Mouse (Mus musculus): ENCODE measurements around the gene Syk.

Gene Syk

GRCm38 (mm10) chr13:52582878-52583661 is at the start of gene Syk:
TSS of gene Syk (plus strand) at chr13:52583173.
- 2% methylated on average over 70 of the region's 70 CpGs for WGBS

GRCm38 (mm10) chr13:52533644-52534043 is 49.3 kb upstream of the Syk start:
- 77% methylated on average over 5 of the region's 5 CpGs for WGBS

- 1% methylated on average over 4 of the region's 4 CpGs for WGBS
Measured at GRCm38 (mm10) chr13:52535542-52535941, 47.4 kb upstream of the Syk start.

- WGBS = 94% methylated on average over 26 of the region's 26 CpGs
Measured at GRCm38 (mm10) chr13:52537754-52538587, 45.0 kb upstream of the Syk start.

- WGBS = 90% methylated on average over 9 of the region's 9 CpGs
Measured at GRCm38 (mm10) chr13:52538588-52539116, 44.3 kb upstream of the Syk start.

- 64% methylated on average over 6 of the region's 6 CpGs for WGBS
Measured at GRCm38 (mm10) chr13:52539461-52539860, 43.5 kb upstream of the Syk start.

GRCm38 (mm10) chr13:52541385-52542035 is 41.5 kb upstream of the Syk start:
- WGBS = 82% methylated on average over 5 of the region's 5 CpGs

GRCm38 (mm10) chr13:52542036-52542526 is 40.9 kb upstream of the Syk start:
- 76% methylated on average over 8 of the region's 8 CpGs for WGBS

- 77% methylated on average over 4 of the region's 4 CpGs for WGBS
Measured at GRCm38 (mm10) chr13:52542636-52543035, 40.3 kb upstream of the Syk start.

GRCm38 (mm10) chr13:52546288-52546687 is 36.7 kb upstream of the Syk start:
- WGBS = 91% methylated on average over 6 of the region's 6 CpGs

- 73% methylated on average over 5 of the region's 5 CpGs for WGBS
Measured at GRCm38 (mm10) chr13:52550690-52551193, 32.2 kb upstream of the Syk start.

GRCm38 (mm10) chr13:52551275-52551674 is 31.7 kb upstream of the Syk start:
- WGBS = 84% methylated on average over 9 of the region's 9 CpGs

GRCm38 (mm10) chr13:52552822-52553477 is 30.0 kb upstream of the Syk start:
- WGBS = 85% methylated on average over 9 of the region's 9 CpGs

GRCm38 (mm10) chr13:52554722-52555121 is 28.3 kb upstream of the Syk start:
- 59% methylated on average over 9 of the region's 9 CpGs for WGBS

GRCm38 (mm10) chr13:52557421-52557820 is 25.6 kb upstream of the Syk start:
- 82% methylated on average over 7 of the region's 7 CpGs for WGBS

- 90% methylated on average over 8 of the region's 8 CpGs for WGBS
Measured at GRCm38 (mm10) chr13:52561367-52562165, 21.4 kb upstream of the Syk start.

- WGBS = 18% methylated on average over 4 of the region's 4 CpGs
Measured at GRCm38 (mm10) chr13:52562166-52562571, 20.8 kb upstream of the Syk start.

- WGBS = 68% methylated on average over 18 of the region's 18 CpGs
Measured at GRCm38 (mm10) chr13:52565103-52565739, 17.8 kb upstream of the Syk start.

- WGBS = 89% methylated on average over 9 of the region's 9 CpGs
Measured at GRCm38 (mm10) chr13:52566188-52566760, 16.7 kb upstream of the Syk start.

Measured in cerebral cortex, adult 2 months (tissue).